Mouse (Mus musculus): Measurements from ENCODE around the gene Dnajc12. TPM values are rescaled to one million over a fixed set of nuclear protein-coding genes. Genes with fewer than 3 reads are reported as not detected.
"Not testable (repeated sequence)": the region's sequence is repeated elsewhere in the genome, so short reads cannot be mapped to it uniquely, and the experiment has no call there.

Gene Dnajc12
- polyA plus RNA-seq, 1 experiment, result 32.1 TPM

DNA sequence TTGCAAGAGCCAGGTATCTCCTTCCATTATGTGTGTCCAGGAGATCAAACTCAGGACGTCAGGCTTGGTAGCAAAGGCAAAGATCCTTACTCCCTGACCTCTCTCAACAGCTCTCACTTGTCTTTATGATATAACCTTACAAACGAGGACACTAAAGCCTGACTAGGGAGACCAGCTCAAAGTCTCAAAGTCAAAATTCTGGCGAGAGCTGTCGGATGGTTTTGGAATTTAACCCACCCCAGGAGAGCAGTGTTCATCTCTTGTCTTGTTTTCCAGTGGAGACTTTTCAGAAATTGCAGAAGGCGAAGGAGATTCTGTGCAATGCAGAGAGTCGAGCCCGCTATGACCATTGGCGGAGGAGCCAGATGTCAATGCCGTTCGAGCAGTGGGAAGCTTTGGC lies 14.7 kb downstream of the Dnajc12 start:
- no peaks in the 10 kb centered on the region for H3K4me1 ChIP-seq (ENCODE audit: control insufficient read depth, insufficient read depth, low read length)
- no peak for TF ChIP-seq CTCF (IDR thresholded peaks at IDR 0.05; ENCODE audit: borderline replicate concordance, insufficient read depth, low read depth, low read length)
- H3K27me3 ChIP-seq (ENCODE audit: control insufficient read depth, insufficient read depth, low read length), result no peaks in the 10 kb centered on the region
- no peak overlapping the region for H3K4me3 ChIP-seq (replicated peaks; ENCODE audit: insufficient read depth, low read depth, low read length)
- no peak for DNase-seq
- WGBS, result 85% methylated on average over 10 of the region's 10 CpGs
- no peak overlapping the region for H3K27ac ChIP-seq (ENCODE audit: insufficient read depth, low read length)

DNA sequence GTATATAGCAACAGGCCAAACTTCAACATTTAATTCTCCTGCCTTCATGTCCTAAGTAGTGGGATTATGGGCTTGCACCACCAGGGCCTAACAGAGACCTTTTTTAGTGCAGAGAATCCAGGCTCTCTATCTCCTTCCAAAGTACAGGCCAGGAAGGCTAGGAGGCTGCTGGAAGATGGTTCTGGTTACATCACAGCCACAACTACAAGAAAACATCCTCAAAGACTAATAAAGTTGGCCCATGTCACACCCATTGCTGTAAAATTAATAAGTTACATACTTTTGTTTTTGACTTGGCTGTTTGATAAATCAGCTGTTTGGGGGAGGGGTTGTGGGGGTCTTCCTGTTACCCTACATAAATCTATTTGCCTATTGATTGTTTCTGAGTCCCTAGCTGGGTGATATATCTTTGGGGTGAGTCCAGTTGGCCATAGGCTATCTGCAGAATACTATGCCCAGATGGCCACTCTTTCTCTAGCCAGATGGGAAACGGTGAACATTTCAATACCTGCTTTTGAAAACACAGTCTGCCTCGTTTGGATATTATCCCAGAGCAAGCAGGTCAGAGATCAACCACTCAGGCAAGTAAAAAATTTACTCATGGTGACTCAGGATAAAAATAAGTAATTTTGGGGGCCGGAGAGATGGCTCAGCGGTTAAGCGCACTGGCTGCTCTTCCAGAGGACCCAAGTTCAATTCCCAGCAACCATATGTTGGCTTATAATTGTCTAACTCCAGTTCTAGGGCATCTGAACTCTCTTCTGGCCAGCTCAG lies 20.7 kb downstream of the Dnajc12 start:
- Histone ChIP-seq H3K27ac (ENCODE audit: insufficient read depth, low read length) (no peak overlapping the region), H3K4me1 (ENCODE audit: control insufficient read depth, insufficient read depth, low read length) (no peaks in the 10 kb centered on the region; the same call in 1 of the 2 replicates), H3K4me3 (replicated peaks; ENCODE audit: insufficient read depth, low read depth, low read length) (no peak overlapping the region), H3K27me3 (ENCODE audit: control insufficient read depth, insufficient read depth, low read length) (no peaks in the 10 kb centered on the region)
- TF ChIP-seq POLR2A (IDR thresholded peaks at IDR 0.05; ENCODE audit: borderline replicate concordance, insufficient read depth, low read length) (no peak), CTCF (IDR thresholded peaks at IDR 0.05; ENCODE audit: borderline replicate concordance, insufficient read depth, low read depth, low read length) (no peak)
- 26% methylated on average over 5 of the region's 5 CpGs for WGBS
- peak in 1 of 2 experiments; percentile 75 for DNase-seq

DNA sequence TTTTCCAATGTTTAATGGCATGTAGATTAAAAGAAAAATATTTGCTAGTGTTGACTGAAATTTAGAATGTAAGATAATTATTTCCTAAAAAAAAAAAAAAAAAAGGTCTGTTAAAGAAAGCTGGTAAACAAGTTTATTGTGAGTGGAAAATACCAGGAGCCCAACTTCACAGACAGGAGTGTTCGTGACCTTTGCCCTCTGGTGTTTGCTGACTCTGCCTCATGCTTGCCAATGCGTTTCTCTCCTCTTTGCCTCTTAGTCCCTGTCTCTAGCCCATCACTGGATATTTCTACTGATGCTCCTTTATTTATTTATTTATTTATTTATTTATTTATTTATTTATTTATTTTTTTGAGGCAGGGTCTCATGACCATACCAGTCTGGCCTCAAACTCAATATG lies 21.4 kb downstream of the Dnajc12 start:
- 94% methylated on average over 2 of the region's 2 CpGs for WGBS
- no peak overlapping the region for H3K4me3 ChIP-seq (replicated peaks; ENCODE audit: insufficient read depth, low read depth, low read length)
- H3K27me3 ChIP-seq (ENCODE audit: control insufficient read depth, insufficient read depth, low read length), result no peaks in the 10 kb centered on the region
- H3K4me1 ChIP-seq (ENCODE audit: control insufficient read depth, insufficient read depth, low read length), result no peaks in the 10 kb centered on the region; the same call in 1 of the 2 replicates
- no peak for DNase-seq
- TF ChIP-seq CTCF (IDR thresholded peaks at IDR 0.05; ENCODE audit: borderline replicate concordance, insufficient read depth, low read depth, low read length) (no peak), POLR2A (IDR thresholded peaks at IDR 0.05; ENCODE audit: borderline replicate concordance, insufficient read depth, low read length) (no peak)
- H3K27ac ChIP-seq (ENCODE audit: insufficient read depth, low read length), result no peak overlapping the region

DNA sequence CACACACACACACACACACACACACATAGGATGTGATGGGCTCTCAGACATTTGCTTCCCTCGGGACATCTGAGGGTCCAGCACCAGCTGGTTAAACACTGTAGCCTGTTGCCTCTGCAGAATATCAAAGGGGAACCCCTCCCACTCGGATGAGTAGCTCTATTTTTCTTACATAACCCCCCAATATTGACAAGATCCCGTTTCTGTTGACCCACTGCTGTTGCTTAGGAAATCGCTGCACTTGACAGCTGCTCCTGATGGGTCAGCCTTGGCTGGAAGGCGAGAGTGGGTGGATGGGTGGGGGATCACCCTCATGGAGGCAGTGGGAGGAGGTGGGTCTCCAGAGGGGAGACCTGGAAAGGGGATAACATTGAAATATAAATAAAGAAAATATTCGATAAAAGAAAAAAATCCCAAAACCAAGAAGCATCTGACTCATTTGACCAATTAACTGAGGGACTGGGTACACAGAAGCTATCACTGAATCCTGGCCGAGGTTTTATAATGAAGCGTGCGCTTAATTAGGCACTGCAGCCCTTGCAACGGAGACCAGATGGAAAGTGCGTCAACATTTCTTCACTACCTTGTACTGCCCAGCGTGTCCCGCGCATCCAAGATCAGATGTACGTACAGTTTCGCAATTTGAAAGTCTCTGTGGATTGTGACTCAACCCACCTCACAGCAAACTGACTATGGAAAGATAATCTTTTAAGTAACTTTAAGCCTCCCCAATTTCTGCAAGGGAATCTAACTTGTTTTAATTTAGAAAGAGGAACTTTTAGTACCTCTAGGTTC lies 28.1 kb downstream of the Dnajc12 start:
- H3K27ac ChIP-seq (ENCODE audit: insufficient read depth, low read length), result no peak overlapping the region
- TF ChIP-seq POLR2A (IDR thresholded peaks at IDR 0.05; ENCODE audit: borderline replicate concordance, insufficient read depth, low read length) (no peak), CTCF (IDR thresholded peaks at IDR 0.05; ENCODE audit: borderline replicate concordance, insufficient read depth, low read depth, low read length) (no peak)
- DNase-seq, result no peak
- H3K27me3 ChIP-seq (ENCODE audit: control insufficient read depth, insufficient read depth, low read length), result no peaks in the 10 kb centered on the region
- H3K4me3 ChIP-seq (replicated peaks; ENCODE audit: insufficient read depth, low read depth, low read length), result peak overlapping the region; percentile 47
- WGBS, result 20% methylated on average over 16 of the region's 16 CpGs
- H3K4me1 ChIP-seq (ENCODE audit: control insufficient read depth, insufficient read depth, low read length), result peaks cover 3% of the 10 kb centered on the region; the same call in 1 of the 2 replicates

DNA sequence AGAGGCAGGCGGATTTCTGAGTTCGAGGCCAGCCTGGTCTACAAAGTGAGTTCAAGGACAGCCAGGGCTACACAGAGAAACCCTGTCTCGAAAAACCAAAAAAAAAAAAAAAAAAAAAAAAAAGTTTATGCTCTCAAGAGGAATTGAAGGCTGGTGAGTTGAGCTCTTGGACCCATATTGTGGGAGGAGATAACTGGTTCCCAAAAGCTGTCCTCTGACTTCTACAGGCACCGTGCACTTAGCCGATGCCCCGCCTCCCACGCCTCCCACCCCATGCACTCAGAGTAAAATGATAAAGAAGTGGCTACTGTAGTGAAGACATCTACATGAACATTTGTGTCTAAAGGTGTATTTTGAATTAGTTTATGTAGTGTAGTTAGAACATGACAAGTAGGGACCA lies 29.4 kb downstream of the Dnajc12 start:
- H3K4me3 ChIP-seq (replicated peaks; ENCODE audit: insufficient read depth, low read depth, low read length); H3K4me1 ChIP-seq (ENCODE audit: control insufficient read depth, insufficient read depth, low read length); H3K27ac ChIP-seq (ENCODE audit: insufficient read depth, low read length); DNase-seq; H3K27me3 ChIP-seq (ENCODE audit: control insufficient read depth, insufficient read depth, low read length): not testable (repeated sequence)
- WGBS, result 94% methylated on average over 6 of the region's 7 CpGs

DNA sequence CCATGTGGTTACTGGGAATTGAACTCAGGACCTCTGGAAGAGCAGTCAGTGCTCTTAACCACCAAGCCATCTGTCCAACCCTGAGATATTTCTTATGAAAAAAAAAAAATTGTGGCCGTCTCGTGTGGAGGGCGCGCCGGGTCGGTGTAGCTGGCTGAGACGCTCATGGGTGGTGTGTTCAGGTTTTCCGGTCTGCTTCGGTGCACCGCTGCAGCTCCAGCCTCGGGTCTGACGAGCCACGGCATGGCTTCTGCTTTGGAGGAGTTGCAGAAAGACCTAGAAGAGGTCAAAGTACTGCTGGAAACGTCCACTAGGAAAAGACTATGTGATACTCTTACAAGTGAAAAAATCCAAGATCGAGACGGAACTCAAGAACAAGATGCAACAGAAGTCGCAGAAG lies 30.5 kb downstream of the Dnajc12 start:
- TF ChIP-seq POLR2A (IDR thresholded peaks at IDR 0.05; ENCODE audit: borderline replicate concordance, insufficient read depth, low read length) (no peak), CTCF (IDR thresholded peaks at IDR 0.05; ENCODE audit: borderline replicate concordance, insufficient read depth, low read depth, low read length) (no peak)
- Histone ChIP-seq H3K4me3 (replicated peaks; ENCODE audit: insufficient read depth, low read depth, low read length) (no peak overlapping the region), H3K27me3 (ENCODE audit: control insufficient read depth, insufficient read depth, low read length) (no peaks in the 10 kb centered on the region), H3K27ac (ENCODE audit: insufficient read depth, low read length) (no peak overlapping the region), H3K4me1 (ENCODE audit: control insufficient read depth, insufficient read depth, low read length) (peaks cover 6% of the 10 kb centered on the region; the same call in 1 of the 2 replicates)
- WGBS, result 88% methylated on average over 17 of the region's 17 CpGs
- DNase-seq, result no peak

DNA sequence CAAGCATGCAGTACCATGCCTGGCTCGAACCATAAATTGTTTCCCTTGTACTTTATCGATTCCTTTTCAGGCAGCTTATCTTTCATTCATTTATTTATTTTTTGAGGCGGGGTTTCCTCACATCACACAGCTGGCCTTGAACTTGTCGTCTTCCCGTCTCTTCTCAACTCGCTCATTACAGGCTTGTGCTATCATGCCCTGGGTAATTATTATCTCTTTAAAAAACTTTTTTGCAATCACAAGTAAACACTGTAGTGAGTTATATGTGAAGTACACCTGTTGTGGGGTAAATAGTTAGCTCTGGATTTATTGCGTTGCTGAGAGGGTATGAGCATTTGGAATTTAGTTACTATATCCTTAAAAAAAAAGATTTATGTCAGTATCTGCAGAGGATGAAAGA lies 33.0 kb downstream of the Dnajc12 start:
- DNase-seq, result no peak
- TF ChIP-seq CTCF (IDR thresholded peaks at IDR 0.05; ENCODE audit: borderline replicate concordance, insufficient read depth, low read depth, low read length) (no peak), POLR2A (IDR thresholded peaks at IDR 0.05; ENCODE audit: borderline replicate concordance, insufficient read depth, low read length) (no peak)
- Histone ChIP-seq H3K4me1 (ENCODE audit: control insufficient read depth, insufficient read depth, low read length) (peaks cover 3% of the 10 kb centered on the region; the same call in 1 of the 2 replicates), H3K27ac (ENCODE audit: insufficient read depth, low read length) (no peak overlapping the region), H3K27me3 (ENCODE audit: control insufficient read depth, insufficient read depth, low read length) (no peaks in the 10 kb centered on the region), H3K4me3 (replicated peaks; ENCODE audit: insufficient read depth, low read depth, low read length) (no peak overlapping the region)
- 81% methylated on average over 7 of the region's 7 CpGs for WGBS

DNA sequence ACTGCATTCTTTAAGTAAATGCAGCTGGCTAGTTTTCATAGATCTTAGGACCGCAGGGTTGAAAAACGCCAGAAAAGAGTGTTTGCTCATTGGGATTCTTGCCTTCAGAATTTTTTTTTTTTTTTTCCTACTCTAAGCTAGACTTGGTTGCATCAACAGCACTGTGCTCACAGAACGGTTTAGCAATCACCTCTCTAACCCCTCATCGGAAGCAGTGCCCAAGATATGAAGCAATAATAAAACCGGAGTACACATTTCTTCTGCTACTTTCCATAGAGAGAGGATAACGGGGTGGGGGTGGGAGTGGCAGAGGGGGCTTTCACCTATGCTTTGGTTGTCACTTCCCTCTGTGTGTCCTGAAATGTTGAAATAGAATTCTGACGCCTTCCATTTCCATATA lies 33.6 kb downstream of the Dnajc12 start:
- DNase-seq, result no peak
- H3K27me3 ChIP-seq (ENCODE audit: control insufficient read depth, insufficient read depth, low read length), result no peaks in the 10 kb centered on the region
- TF ChIP-seq POLR2A (IDR thresholded peaks at IDR 0.05; ENCODE audit: borderline replicate concordance, insufficient read depth, low read length) (no peak), CTCF (IDR thresholded peaks at IDR 0.05; ENCODE audit: borderline replicate concordance, insufficient read depth, low read depth, low read length) (no peak)
- no peak overlapping the region for H3K27ac ChIP-seq (ENCODE audit: insufficient read depth, low read length)
- 0 out of 2 replicates have a peak, but pooled peaks cover 3% of the 10 kb centered on the region for H3K4me1 ChIP-seq (ENCODE audit: control insufficient read depth, insufficient read depth, low read length)
- H3K4me3 ChIP-seq (replicated peaks; ENCODE audit: insufficient read depth, low read depth, low read length), result no peak overlapping the region
- WGBS, result 66% methylated on average over 7 of the region's 7 CpGs
